11 mouse cellular contexts compared by ENCODE assay signal in genomic region chr19:59995557-59995956, GRCm38 (mm10).
"Had no signal": no experiment of that assay in that cellular context is flagged by ENCODE, and none has a peak within 500 bp of the region (broad histone marks: within the 10 kb centered on the region; RNA-seq: fewer than 3 reads in every experiment).

No protein-coding gene starts in this region.

- DNase-seq: lung, adult 18-20 months; lung, embryonic 14.5 days; lung, postnatal 10 days; lung, postnatal 4 days; midbrain, embryonic 14.5 days; right cerebral cortex, postnatal 14 days; right cerebral cortex, postnatal 4 days; spleen, adult 18-20 months; thymus, adult 2 months; thymus, postnatal 25 days; thymus, postnatal 4 days had no signal
